Mouse (Mus musculus) midbrain, embryonic 14.5 days (tissue): Measurements from ENCODE around the gene Gzmk. TPM values are rescaled to one million over a fixed set of nuclear protein-coding genes. Genes with fewer than 3 reads are reported as not detected.

ENCODE experiments used
- ATAC-seq: fragments of 200-750 bp; cut with Nextera tagmentation; 2 replicates; pipeline ENCODE4 v1.8.0; 2017; ENCODE audit warnings: moderate number of reproducible peaks, moderate library complexity; ENCODE audit not compliant: low FRiP score, low TSS enrichment
- DNase-seq: peaks from one replicate; pipeline ENCODE4 v3.0.0-alpha.2; 2015
- H3K27ac ChIP-seq: fragments of 300-500 bp; sonication (generic); replicated peaks from 2 replicates; pipeline ENCODE4 v1.5.1; 2014; ENCODE audit warnings: mild to moderate bottlenecking, low read depth, low read length, moderate library complexity
- H3K27me3 ChIP-seq: fragments of 300-500 bp; sonication (generic); 2 replicates; pipeline ENCODE4 v1.6.1; 2014; ENCODE audit warnings: low read length, control low read depth, mixed read lengths; ENCODE audit not compliant: control insufficient read depth, insufficient read depth
- H3K36me3 ChIP-seq: fragments of 300-500 bp; sonication (generic); 2 replicates; pipeline ENCODE4 v1.6.1; 2014; ENCODE audit warnings: low read length, control low read depth; ENCODE audit not compliant: control insufficient read depth, insufficient read depth
- H3K4me1 ChIP-seq: fragments of 300-500 bp; sonication (generic); 2 replicates; pipeline ENCODE4 v1.6.1; 2014; ENCODE audit warnings: mild to moderate bottlenecking, antibody characterized with exemption, low read length, control low read depth; ENCODE audit not compliant: control insufficient read depth, insufficient read depth
- H3K4me2 ChIP-seq: fragments of 300-500 bp; sonication (generic); 2 replicates; pipeline ENCODE4 v1.6.1; 2014; ENCODE audit warnings: mild to moderate bottlenecking, low read length, moderate library complexity
- H3K4me3 ChIP-seq: fragments of 300-500 bp; sonication (generic); replicated peaks from 2 replicates; pipeline ENCODE4 v1.5.1; 2014; ENCODE audit warnings: low read depth, low read length
- H3K9ac ChIP-seq: fragments of 300-500 bp; sonication (generic); replicated peaks from 2 replicates; pipeline ENCODE4 v1.6.1; 2014; ENCODE audit warnings: mild to moderate bottlenecking, low read length, moderate library complexity
- H3K9me3 ChIP-seq: fragments of 300-500 bp; sonication (generic); 2 replicates; pipeline ENCODE4 v1.6.1; 2016; ENCODE audit warnings: low read length, control low read depth, mixed read lengths; ENCODE audit not compliant: control insufficient read depth
- WGBS: fragments of 180-500 bp; shearing (Covaris S2); extraction: QIAGEN DNeasy Blood & Tissue Kit; methylation state at CpG from one replicate; pipeline ENCODE4 v1.1.7; 2014; 5-methylcytosine and 5-hydroxymethylcytosine counted together
- polyA plus RNA-seq: library from polyadenylated mRNA; unstranded; fragments of >200 nt; fragmentation: Nextera tagmentation; extraction: Ambion mirVana; gene quantifications from 2 replicates; pipeline ENCODE4 v1.2.1, GENCODE M21; 2014

Gzmk gene
- polyA plus RNA-seq, 1 experiment from 2014 or later, result not detected

DNA sequence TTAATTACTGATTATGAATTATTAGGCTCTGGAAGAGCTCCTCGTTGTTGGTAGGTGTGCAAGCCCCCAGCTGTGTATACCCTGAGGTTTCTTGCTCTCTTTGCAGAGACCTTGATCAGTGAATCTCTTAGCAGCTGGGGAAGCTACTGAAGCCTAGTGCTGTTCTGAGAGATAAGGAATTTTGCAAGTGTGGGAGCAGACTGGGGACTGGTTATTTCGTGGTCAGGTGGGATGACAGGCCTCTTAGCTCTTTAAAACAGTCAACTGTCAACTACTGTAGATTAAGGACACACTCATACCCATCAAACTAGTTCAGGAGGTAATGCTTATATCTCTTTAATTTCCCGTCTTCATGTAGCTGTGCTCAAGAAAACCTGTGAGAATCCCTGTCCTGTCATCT lies 13.3 kb downstream of the Gzmk start:
- DNase-seq (no peak), ATAC-seq (no peak)
- Histone ChIP-seq H3K27me3 (no peaks in the 10 kb centered on the region), H3K36me3 (no peaks in the 10 kb centered on the region), H3K4me1 (no peaks in the 10 kb centered on the region), H3K27ac (no peak overlapping the region), H3K4me2 (no peak overlapping the region), H3K9ac (no peak overlapping the region), H3K9me3 (no peaks in the 10 kb centered on the region), H3K4me3 (no peak overlapping the region)
- WGBS, result 82% methylated on average over 3 of the region's 3 CpGs

DNA sequence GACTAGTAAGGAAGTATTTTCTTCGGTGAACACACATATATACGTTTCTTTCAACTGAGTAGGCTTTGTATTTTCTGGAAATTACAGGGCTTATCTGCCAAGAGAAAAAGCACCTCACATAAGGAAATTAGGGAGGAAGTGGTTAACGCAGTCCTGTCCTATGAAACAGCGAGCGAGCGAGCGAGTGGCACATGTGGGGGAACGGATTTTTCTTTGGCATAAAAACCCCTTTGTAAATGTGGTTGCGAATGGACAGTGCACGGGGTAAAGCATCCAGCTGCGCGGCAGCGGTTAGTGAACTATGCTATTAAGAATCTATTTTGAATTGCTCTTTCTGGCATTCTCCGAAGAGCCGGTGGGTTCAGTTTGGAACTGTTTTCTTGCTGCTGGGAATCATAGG lies 14.4 kb downstream of the Gzmk start:
- no peak overlapping the region for H3K4me3 ChIP-seq
- H3K27ac ChIP-seq, result no peak overlapping the region
- no peak overlapping the region for H3K9ac ChIP-seq
- 74% methylated on average over 15 of the region's 15 CpGs for WGBS
- no peak for DNase-seq
- no peaks in the 10 kb centered on the region for H3K36me3 ChIP-seq
- ATAC-seq, result no peak
- H3K4me1 ChIP-seq, result no peaks in the 10 kb centered on the region
- H3K27me3 ChIP-seq, result no peaks in the 10 kb centered on the region
- no peaks in the 10 kb centered on the region for H3K9me3 ChIP-seq
- no peak overlapping the region for H3K4me2 ChIP-seq

DNA sequence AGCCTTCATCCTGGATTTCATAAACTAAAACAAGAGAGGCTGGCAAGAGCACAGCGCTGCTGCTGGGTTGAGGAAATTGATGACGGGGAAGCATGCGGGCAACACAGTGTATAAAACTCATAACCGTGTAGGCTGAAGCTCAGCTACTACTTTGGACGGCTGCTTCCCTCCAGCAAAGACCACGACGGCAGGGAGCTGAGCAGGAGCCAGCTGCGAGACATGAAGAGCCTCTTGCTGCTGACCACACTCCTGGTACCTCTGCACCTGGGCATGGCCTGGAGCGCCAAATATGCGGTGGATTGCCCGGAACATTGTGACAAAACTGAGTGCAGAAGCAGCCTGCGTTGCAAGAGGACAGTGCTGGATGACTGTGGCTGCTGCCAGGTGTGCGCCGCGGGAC lies 16.1 kb downstream of the Gzmk start, which contains the start of gene Esm1:
Esm1 (plus strand) TSS at position 36 of the 400 bp plus-strand sequence.
- Histone ChIP-seq H3K4me2 (peak within 1 kb of the TSS; percentile 25; the same call in 1 of the 2 replicates), H3K9ac (no peak within 1 kb of the TSS), H3K4me1 (no peaks in the 10 kb centered on the region), H3K4me3 (no peak within 1 kb of the TSS), H3K27ac (no peak within 1 kb of the TSS), H3K9me3 (no peaks in the 10 kb centered on the region), H3K36me3 (no peaks in the 10 kb centered on the region), H3K27me3 (no peaks in the 10 kb centered on the region)
- 50% methylated on average over 15 of the region's 15 CpGs for WGBS
- DNase-seq, result no peak
- no peak for ATAC-seq

DNA sequence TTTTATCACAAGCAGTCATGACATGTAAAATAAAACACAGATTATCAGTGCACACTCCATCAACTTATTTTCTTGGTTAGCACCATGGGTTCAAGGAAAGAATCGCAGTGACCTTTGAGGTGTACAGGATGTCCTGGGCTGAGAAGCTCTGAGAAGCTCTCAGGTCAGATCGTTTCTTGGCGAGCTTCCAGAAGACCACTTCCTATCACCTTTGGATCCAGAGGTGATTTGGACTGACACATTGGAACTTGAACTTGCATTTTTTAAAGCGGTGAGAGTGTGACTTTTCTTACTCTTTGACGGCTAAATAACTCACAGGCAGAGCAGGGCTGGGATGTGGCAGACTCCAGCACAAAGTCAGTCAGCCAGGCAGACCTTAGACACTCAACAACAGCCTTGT lies 20.4 kb downstream of the Gzmk start:
- Histone ChIP-seq H3K4me3 (no peak overlapping the region), H3K36me3 (no peaks in the 10 kb centered on the region), H3K9ac (no peak overlapping the region), H3K9me3 (no peaks in the 10 kb centered on the region), H3K27ac (no peak overlapping the region), H3K4me2 (no peak overlapping the region), H3K4me1 (no peaks in the 10 kb centered on the region), H3K27me3 (no peaks in the 10 kb centered on the region)
- no peak for ATAC-seq
- DNase-seq, result no peak
- WGBS, result 93% methylated on average over 5 of the region's 5 CpGs

DNA sequence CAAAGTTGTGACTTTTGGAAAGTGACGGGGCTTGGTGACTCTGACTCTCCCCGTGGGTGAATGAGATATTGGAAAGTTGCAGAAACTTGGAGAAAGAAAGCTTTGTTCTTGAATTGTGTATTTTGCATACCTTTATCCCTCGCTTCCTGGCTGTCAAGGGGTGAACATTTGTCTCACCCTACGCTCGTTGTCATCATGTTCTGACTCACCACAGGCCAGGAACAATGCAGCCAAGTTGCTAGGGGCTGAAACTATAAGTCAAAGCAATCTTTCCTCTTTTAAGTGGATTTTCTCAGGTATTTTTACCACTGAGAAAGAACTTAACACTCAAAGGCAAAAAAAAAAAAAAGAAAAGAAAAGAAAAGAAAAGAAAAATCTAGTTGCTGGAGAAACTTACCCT lies 22.6 kb downstream of the Gzmk start:
- Histone ChIP-seq H3K36me3 (no peaks in the 10 kb centered on the region), H3K27ac (no peak overlapping the region), H3K9ac (no peak overlapping the region), H3K4me2 (no peak overlapping the region), H3K4me1 (no peaks in the 10 kb centered on the region), H3K27me3 (no peaks in the 10 kb centered on the region), H3K9me3 (no peaks in the 10 kb centered on the region), H3K4me3 (no peak overlapping the region)
- WGBS, result 66% methylated on average over 5 of the region's 5 CpGs
- no peak for ATAC-seq
- no peak for DNase-seq

DNA sequence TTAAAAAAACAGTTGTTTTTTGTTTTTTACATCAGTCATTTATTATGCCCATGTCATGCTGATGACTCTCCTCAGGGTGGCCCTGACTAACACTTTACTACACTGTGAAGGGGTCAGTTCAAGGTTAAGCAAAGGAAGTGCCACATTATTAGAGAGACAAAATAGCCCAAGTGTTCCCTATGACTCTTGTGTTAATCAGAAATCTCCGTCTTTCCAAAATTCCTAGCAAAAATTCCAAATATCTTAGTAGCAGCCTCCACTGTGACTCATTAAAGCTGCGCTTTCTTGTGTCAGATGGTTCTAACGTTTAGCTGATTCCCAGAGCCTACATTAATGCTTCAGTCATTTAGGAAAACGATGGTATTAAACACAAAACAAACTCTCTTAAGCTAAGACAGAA lies 23.5 kb downstream of the Gzmk start:
- Histone ChIP-seq H3K27ac (no peak overlapping the region), H3K36me3 (no peaks in the 10 kb centered on the region), H3K4me3 (no peak overlapping the region), H3K27me3 (no peaks in the 10 kb centered on the region), H3K9ac (no peak overlapping the region), H3K4me2 (no peak overlapping the region), H3K9me3 (no peaks in the 10 kb centered on the region), H3K4me1 (no peaks in the 10 kb centered on the region)
- 76% methylated on average over 4 of the region's 4 CpGs for WGBS
- DNase-seq, result no peak
- no peak for ATAC-seq

DNA sequence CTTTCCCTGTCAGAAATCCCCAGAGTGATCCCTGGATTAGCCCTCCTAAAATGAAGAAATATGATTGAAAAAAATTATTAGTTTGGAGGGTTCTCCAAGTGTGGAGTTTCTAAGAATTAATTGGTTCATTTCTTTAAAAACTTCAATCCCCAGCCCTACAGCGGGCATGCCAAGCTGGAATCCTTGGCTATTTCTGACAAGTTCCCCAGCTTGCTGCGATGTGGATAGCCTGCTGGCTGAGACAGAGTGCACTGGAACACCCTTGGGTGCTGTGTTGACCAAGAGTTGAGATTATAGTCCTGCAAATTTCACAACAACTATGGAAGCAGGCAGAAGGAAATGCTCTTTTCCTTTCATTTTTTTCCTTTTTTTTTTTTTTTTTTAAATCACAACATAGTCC lies 24.1 kb downstream of the Gzmk start:
- DNase-seq (no peak), ATAC-seq (no peak)
- no peaks in the 10 kb centered on the region for H3K27me3 ChIP-seq
- no peak overlapping the region for H3K27ac ChIP-seq
- H3K4me3 ChIP-seq, result no peak overlapping the region
- no peaks in the 10 kb centered on the region for H3K36me3 ChIP-seq
- WGBS, result 90% methylated on average over 2 of the region's 2 CpGs
- H3K9me3 ChIP-seq, result no peaks in the 10 kb centered on the region
- H3K4me1 ChIP-seq, result no peaks in the 10 kb centered on the region
- H3K9ac ChIP-seq, result no peak overlapping the region
- H3K4me2 ChIP-seq, result no peak overlapping the region

DNA sequence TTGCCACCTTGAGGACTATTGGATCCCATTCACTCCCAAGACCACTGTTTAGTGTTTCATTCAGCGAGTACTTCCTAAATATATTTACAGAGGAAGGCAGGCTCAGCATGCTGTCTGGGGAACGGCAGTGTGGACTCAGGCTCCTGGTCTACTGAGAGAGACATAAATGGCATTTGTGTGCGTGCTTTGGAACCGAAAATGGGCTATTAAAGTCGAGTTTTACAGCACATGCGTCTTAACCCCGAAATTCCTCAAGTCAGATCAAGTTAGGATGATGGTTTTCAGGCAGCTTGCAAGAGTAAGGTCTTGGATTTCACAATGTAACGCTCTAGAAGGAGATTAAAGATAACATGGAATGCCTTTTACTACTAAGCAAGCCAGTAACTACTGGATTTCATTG lies 25.0 kb downstream of the Gzmk start:
- Histone ChIP-seq H3K27me3 (no peaks in the 10 kb centered on the region), H3K4me3 (no peak overlapping the region), H3K4me1 (no peaks in the 10 kb centered on the region), H3K9ac (no peak overlapping the region), H3K4me2 (no peak overlapping the region), H3K36me3 (no peaks in the 10 kb centered on the region), H3K27ac (no peak overlapping the region), H3K9me3 (no peaks in the 10 kb centered on the region)
- ATAC-seq (no peak), DNase-seq (no peak)
- 60% methylated on average over 8 of the region's 8 CpGs for WGBS

DNA sequence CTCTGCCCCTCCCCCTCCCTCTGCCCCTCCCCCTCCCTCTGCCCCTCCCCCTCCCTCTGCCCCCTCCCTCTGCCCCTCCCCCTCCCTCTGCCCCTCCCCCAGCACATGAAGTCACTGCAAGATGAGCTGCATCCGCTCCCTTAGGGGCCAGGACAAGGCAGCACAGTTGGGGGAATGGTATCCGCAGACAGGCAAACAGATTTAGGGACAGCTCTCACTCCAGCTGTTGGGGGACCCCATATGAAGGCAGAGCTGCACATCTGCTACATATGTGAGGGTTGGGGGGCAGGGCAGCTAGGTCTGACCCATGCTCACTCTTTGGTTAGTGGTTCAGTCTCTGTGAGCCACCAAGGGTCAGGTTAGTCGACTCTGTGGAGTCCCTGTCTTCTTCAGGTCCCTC lies 26.4 kb downstream of the Gzmk start:
- H3K4me1 ChIP-seq, result no peaks in the 10 kb centered on the region
- 60% methylated on average over 3 of the region's 3 CpGs for WGBS
- no peaks in the 10 kb centered on the region for H3K36me3 ChIP-seq
- H3K9me3 ChIP-seq, result no peaks in the 10 kb centered on the region
- no peak overlapping the region for H3K4me3 ChIP-seq
- DNase-seq (no peak), ATAC-seq (no peak)
- H3K27me3 ChIP-seq, result no peaks in the 10 kb centered on the region
- H3K4me2 ChIP-seq, result no peak overlapping the region
- H3K9ac ChIP-seq, result no peak overlapping the region
- no peak overlapping the region for H3K27ac ChIP-seq
